Mouse (Mus musculus) kidney, adult 2 months (tissue): ENCODE data around the gene Ccdc162.

ENCODE experiments used
- CTCF ChIP-seq: fragments of 200-500 bp; conservative IDR thresholded peaks from 2 replicates; pipeline ENCODE4 v1.5.1; 2011; ENCODE audit warnings: low read depth, mild to moderate bottlenecking, control low read depth, low read length, moderate library complexity, mixed read lengths; ENCODE audit not compliant: insufficient read depth, insufficient read length
- POLR2A ChIP-seq: fragments of 200-500 bp; IDR thresholded peaks from one replicate; pipeline ENCODE4 v1.6.1; 2011; ENCODE audit warnings: low read depth, low read length, control low read depth

GRCm38 (mm10) chr10:41500941-41501340 lies 215.5 kb downstream of the Ccdc162 start:
- TF ChIP-seq CTCF (no peak), POLR2A (no peak)
